In genomic region chr8:121654131-121654530, GRCm38 (mm10) we compare ENCODE assay signal across 10 mouse cellular contexts. TPM values are rescaled to one million over a fixed set of nuclear protein-coding genes. Genes with fewer than 3 reads are reported as not detected.
DNase-seq lines count a peak whose midpoint lies in the region; ATAC-seq and TF ChIP-seq lines count a peak whose summit lies in the region.
"Had no signal": no experiment of that assay in that cellular context is flagged by ENCODE, and none has a peak within 500 bp of the region (broad histone marks: within the 10 kb centered on the region; RNA-seq: fewer than 3 reads in every experiment).

No protein-coding gene starts in this region.

- H3K4me1 ChIP-seq in kidney, embryonic 15.5 days, result peaks cover 38% of the 10 kb centered on the region
- H3K4me1 ChIP-seq in forebrain, embryonic 10.5 days, result peaks cover 55% of the 10 kb centered on the region
- peaks cover 37% of the 10 kb centered on the region for H3K4me1 ChIP-seq in hindbrain, embryonic 15.5 days (replicated peaks)

- H3K9me3 ChIP-seq in kidney, embryonic 15.5 days (replicated peaks), result no peaks in the 10 kb centered on the region
- no peaks in the 10 kb centered on the region for H3K9me3 ChIP-seq in forebrain, embryonic 10.5 days
- H3K9me3 ChIP-seq in hindbrain, embryonic 15.5 days, result no peaks in the 10 kb centered on the region
- H3K9me3 ChIP-seq: liver, embryonic 15.5 days had no signal

- H3K4me3 ChIP-seq in kidney, embryonic 15.5 days (replicated peaks), result peak overlapping the region; percentile 85
- peak overlapping the region; percentile 83 for H3K4me3 ChIP-seq in forebrain, embryonic 10.5 days
- peak overlapping the region; percentile 77 for H3K4me3 ChIP-seq in hindbrain, embryonic 15.5 days
- H3K4me3 ChIP-seq in myocyte, result peak overlapping the region; percentile 47

- 74% methylated on average over 4 of the region's 4 CpGs for WGBS in kidney, embryonic 15.5 days
- 82% methylated on average over 4 of the region's 4 CpGs for WGBS in forebrain, embryonic 10.5 days
- WGBS in hindbrain, embryonic 15.5 days, result 78% methylated on average over 4 of the region's 4 CpGs

- no peak for TF ChIP-seq POLR2A in myocyte (IDR thresholded peaks at IDR 0.05; ENCODE audit: insufficient read length, low read depth)

- H3K4me2 ChIP-seq in kidney, embryonic 15.5 days, result peak overlapping the region; percentile 95
- H3K4me2 ChIP-seq in hindbrain, embryonic 15.5 days, result peak overlapping the region; percentile 96
- peak overlapping the region; percentile 82 for H3K4me2 ChIP-seq in myocyte (ENCODE audit: low read depth)

- no peak overlapping the region; the same call in 1 of the 2 replicates for H3K9ac ChIP-seq in kidney, embryonic 15.5 days
- peak overlapping the region; percentile 90 for H3K9ac ChIP-seq in hindbrain, embryonic 15.5 days

- ATAC-seq in kidney, embryonic 15.5 days (replicated peaks; ENCODE audit: low FRiP score), result no peak
- no peak for ATAC-seq in hindbrain, embryonic 15.5 days (ENCODE audit: low FRiP score, low read depth)
- ATAC-seq: Patski had no signal

- H3K79me2 ChIP-seq in myocyte (ENCODE audit: control insufficient read depth, insufficient read depth), result peaks cover 29% of the 10 kb centered on the region

- no peaks in the 10 kb centered on the region for H3K27me3 ChIP-seq in kidney, embryonic 15.5 days
- H3K27me3 ChIP-seq in forebrain, embryonic 10.5 days (ENCODE audit: poor library complexity, severe bottlenecking), result no peaks in the 10 kb centered on the region
- H3K27me3 ChIP-seq in hindbrain, embryonic 15.5 days, result no peaks in the 10 kb centered on the region
- no peaks in the 10 kb centered on the region for H3K27me3 ChIP-seq in myocyte (ENCODE audit: control insufficient read depth, insufficient read depth, insufficient read length)
- H3K27me3 ChIP-seq: Patski had no signal

- no peak overlapping the region for H3ac ChIP-seq in myocyte (ENCODE audit: control insufficient read depth, insufficient read length)

- H3K27ac ChIP-seq in kidney, embryonic 15.5 days, result peak overlapping the region; percentile 37; the same call in 1 of the 2 replicates
- peak overlapping the region; percentile 96; the same call in 1 of the 2 replicates for H3K27ac ChIP-seq in forebrain, embryonic 10.5 days
- H3K27ac ChIP-seq in hindbrain, embryonic 15.5 days (replicated peaks), result peak overlapping the region; percentile 99
- H3K27ac ChIP-seq: liver, embryonic 15.5 days had no signal

- no peaks in the 10 kb centered on the region for H3K36me3 ChIP-seq in kidney, embryonic 15.5 days
- peaks cover 20% of the 10 kb centered on the region for H3K36me3 ChIP-seq in forebrain, embryonic 10.5 days (replicated peaks)
- no peaks in the 10 kb centered on the region for H3K36me3 ChIP-seq in hindbrain, embryonic 15.5 days
- H3K36me3 ChIP-seq in myocyte (ENCODE audit: control insufficient read depth, insufficient read depth), result no peaks in the 10 kb centered on the region
- H3K36me3 ChIP-seq: liver, embryonic 15.5 days had no signal

- DNase-seq in kidney, postnatal 36 days, result no peak
- DNase-seq in forebrain, embryonic 10.5 days (ENCODE audit: extremely low spot score, low spot score), result no peak
- DNase-seq in left cerebral cortex, adult 18-20 months (ENCODE audit: low spot score in 2 of 2), result no peak
- DNase-seq in ovary, postnatal 10 days (ENCODE audit: low spot score), result no peak
- DNase-seq: retina, postnatal 1 day had no signal

TF ChIP-seq in myocyte, 11 proteins besides CTCF, POLR2A, EP300 and RAD21:
- TF ChIP-seq MYOD1 (IDR thresholded peaks at IDR 0.05; ENCODE audit: control insufficient read depth in 1 of 3, insufficient read length in 2 of 3, low read depth in 2 of 3) (no peak), POLR2AphosphoS2 (IDR thresholded peaks at IDR 0.05; ENCODE audit: insufficient read length, low read depth) (no peak), TCF3 (IDR thresholded peaks at IDR 0.05; ENCODE audit: insufficient read length, low read depth) (no peak), CEBPB (IDR thresholded peaks at IDR 0.05; ENCODE audit: insufficient read depth, poor library complexity, severe bottlenecking) (no peak), SRF (IDR thresholded peaks at IDR 0.05; ENCODE audit: control insufficient read depth, insufficient read length, low read depth) (no peak), MYOG (IDR thresholded peaks at IDR 0.05; ENCODE audit: control insufficient read depth in 1 of 3, insufficient read depth in 1 of 3, insufficient read length in 2 of 3, low read depth in 2 of 3) (no peak), MAX (IDR thresholded peaks at IDR 0.05; ENCODE audit: low read depth) (no peak)

RNA-seq across cellular contexts. Expression of gene Zcchc14, which starts 1.4 kb away (rescaled TPM):
- 16.3 and 17.2 TPM in 2 replicates for polyA plus RNA-seq in kidney, embryonic 15.5 days (2015; fragmentation: Nextera tagmentation; extraction: Ambion mirVana)
- polyA plus RNA-seq in forebrain, embryonic 10.5 days (2016; fragmentation: Nextera tagmentation; extraction: Ambion mirVana), result 16.4 and 16.9 TPM in 2 replicates
- polyA plus RNA-seq in hindbrain, embryonic 15.5 days (2015; fragmentation: Nextera tagmentation; extraction: Ambion mirVana), result 21.6 and 23.9 TPM in 2 replicates
- 11.9 TPM for polyA plus RNA-seq in myocyte (2012; fragmentation: generic; extraction: Trizol)
- total RNA-seq in left cerebral cortex, adult 18-20 months (2021), result 10 to 100 TPM; 63.2 to 68.7 TPM

Comparison
In these comparisons a context has a peak if more than half of its experiments do, and no peak if none do; other contexts are left out.
1. H3K27ac ChIP-seq: peak in every context shown above with its lines; median percentile 99 in hindbrain, embryonic 15.5 days; 96 in forebrain, embryonic 10.5 days; 37 in kidney, embryonic 15.5 days.